Mouse (Mus musculus) midbrain, embryonic 10.5 days (tissue): ENCODE measurements around the gene Gm17359. TPM values are rescaled to one million over a fixed set of nuclear protein-coding genes. Genes with fewer than 3 reads are reported as not detected.
A peak's percentile ranks its signal among the peaks of the same experiment; 100 is the strongest.

ENCODE experiments used
- DNase-seq: peaks from one replicate; pipeline ENCODE4 v3.0.0-alpha.2; 2017; ENCODE audit warnings: low spot score
- H3K27ac ChIP-seq: fragments of 300-500 bp; sonication (generic); replicated peaks from 2 replicates; pipeline ENCODE4 v1.5.1; 2016; ENCODE audit warnings: mild to moderate bottlenecking
- H3K27me3 ChIP-seq: fragments of 300-500 bp; sonication (generic); 2 replicates; pipeline ENCODE4 v1.6.1; 2016; ENCODE audit warnings: low read depth, mild to moderate bottlenecking; ENCODE audit not compliant: poor library complexity, severe bottlenecking
- H3K36me3 ChIP-seq: fragments of 300-500 bp; sonication (generic); 2 replicates; pipeline ENCODE4 v1.6.1; 2016; ENCODE audit warnings: mild to moderate bottlenecking, moderate library complexity
- H3K4me1 ChIP-seq: fragments of 300-500 bp; sonication (generic); 2 replicates; pipeline ENCODE4 v1.6.1; 2016
- H3K4me3 ChIP-seq: fragments of 300-500 bp; sonication (generic); 2 replicates; pipeline ENCODE4 v1.5.1; 2016; ENCODE audit warnings: mild to moderate bottlenecking, moderate library complexity
- H3K9me3 ChIP-seq: fragments of 300-500 bp; sonication (generic); replicated peaks from 2 replicates; pipeline ENCODE4 v1.6.1; 2016; ENCODE audit warnings: mild to moderate bottlenecking
- WGBS: fragments of 180-500 bp; shearing (Covaris S2); methylation state at CpG from one replicate; pipeline ENCODE4 v1.1.7; 2016; 5-methylcytosine and 5-hydroxymethylcytosine counted together
- polyA plus RNA-seq: library from polyadenylated mRNA; unstranded; fragments of >200 nt; fragmentation: Nextera tagmentation; extraction: Ambion mirVana; gene quantifications from 2 replicates; pipeline ENCODE4 v1.2.1, GENCODE M21; 2016

Gene Gm17359
- polyA plus RNA-seq, 1 experiment from 2014 or later: 0.14 TPM

DNA sequence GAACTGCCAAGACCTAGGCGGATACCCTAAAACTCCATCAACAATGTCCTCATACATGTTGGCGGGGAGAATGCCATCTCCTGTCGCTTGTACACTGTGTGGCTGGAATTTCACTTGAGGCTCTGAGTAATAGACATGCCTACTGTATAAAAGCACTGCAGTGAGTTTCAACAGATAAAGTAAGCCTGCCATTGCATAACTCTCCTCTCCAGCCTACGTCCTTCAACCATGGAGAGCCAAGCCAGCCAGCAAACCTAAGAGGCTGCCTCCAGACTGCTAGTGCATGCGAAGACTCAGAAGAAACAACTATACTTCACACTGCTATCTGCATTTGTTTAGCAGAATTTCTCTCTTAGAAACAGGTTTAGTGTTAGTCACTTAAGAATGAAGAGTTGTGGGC, 135.9 kb downstream of the Gm17359 start:
- no peak overlapping the region for H3K4me3 ChIP-seq
- H3K36me3 ChIP-seq: peaks cover 34% of the 10 kb centered on the region
- no peaks in the 10 kb centered on the region for H3K27me3 ChIP-seq
- no peaks in the 10 kb centered on the region for H3K9me3 ChIP-seq
- WGBS: 95% methylated on average over 5 of the region's 5 CpGs
- peaks cover 15% of the 10 kb centered on the region for H3K4me1 ChIP-seq
- no peak overlapping the region for H3K27ac ChIP-seq
- no peak for DNase-seq

DNA sequence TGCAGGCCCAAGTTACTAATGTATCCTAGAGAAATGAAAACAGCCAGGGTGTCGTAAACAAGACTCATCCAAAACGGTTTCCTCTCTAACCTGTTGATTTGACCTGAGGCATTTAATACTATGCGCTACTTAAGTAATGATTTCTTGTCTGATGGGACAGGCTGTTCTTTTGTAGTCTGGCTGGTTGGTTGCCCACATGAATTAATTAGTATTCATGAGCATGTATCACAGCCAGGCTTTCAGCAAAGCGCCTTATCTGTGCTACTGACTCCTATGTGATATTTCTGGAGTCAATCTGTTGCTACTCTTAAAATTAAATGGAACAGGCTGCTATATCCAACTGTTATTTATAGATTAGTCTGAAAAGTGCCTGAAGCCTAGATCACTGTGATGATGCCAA, 138.4 kb downstream of the Gm17359 start:
- H3K27me3 ChIP-seq: no peaks in the 10 kb centered on the region
- no peak overlapping the region for H3K4me3 ChIP-seq
- no peak for DNase-seq
- no peak overlapping the region for H3K27ac ChIP-seq
- WGBS: 86% methylated on average over 4 of the region's 4 CpGs
- no peaks in the 10 kb centered on the region for H3K9me3 ChIP-seq
- H3K36me3 ChIP-seq: peaks cover 40% of the 10 kb centered on the region
- peaks cover 15% of the 10 kb centered on the region for H3K4me1 ChIP-seq

DNA sequence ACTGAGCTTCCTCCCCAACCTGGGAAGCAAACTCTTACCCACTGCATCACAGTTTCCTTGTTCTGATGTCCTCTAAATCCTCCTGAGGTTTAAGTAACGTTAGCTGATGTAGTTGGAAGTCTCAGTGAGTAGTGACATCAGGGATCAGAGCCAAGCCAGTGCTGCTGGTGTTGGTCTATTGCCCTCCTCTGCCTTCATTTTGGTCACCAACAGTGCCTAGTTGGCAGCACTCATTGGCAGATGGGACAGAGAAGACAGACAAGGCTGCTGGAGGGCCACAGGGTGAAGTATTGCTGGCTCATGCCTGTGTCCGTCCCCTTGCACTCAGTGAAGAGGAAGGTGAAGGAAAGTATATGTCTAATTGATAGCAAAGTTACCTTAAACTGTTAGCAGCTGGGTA, 139.5 kb downstream of the Gm17359 start:
- Histone ChIP-seq H3K36me3 (peaks cover 51% of the 10 kb centered on the region), H3K4me1 (peaks cover 15% of the 10 kb centered on the region), H3K4me3 (no peak overlapping the region), H3K27ac (0 out of 2 replicates have a peak overlapping the region, but pooled peaks have one; percentile 6), H3K27me3 (no peaks in the 10 kb centered on the region), H3K9me3 (no peaks in the 10 kb centered on the region)
- WGBS: 89% methylated on average over 2 of the region's 2 CpGs
- DNase-seq: no peak

DNA sequence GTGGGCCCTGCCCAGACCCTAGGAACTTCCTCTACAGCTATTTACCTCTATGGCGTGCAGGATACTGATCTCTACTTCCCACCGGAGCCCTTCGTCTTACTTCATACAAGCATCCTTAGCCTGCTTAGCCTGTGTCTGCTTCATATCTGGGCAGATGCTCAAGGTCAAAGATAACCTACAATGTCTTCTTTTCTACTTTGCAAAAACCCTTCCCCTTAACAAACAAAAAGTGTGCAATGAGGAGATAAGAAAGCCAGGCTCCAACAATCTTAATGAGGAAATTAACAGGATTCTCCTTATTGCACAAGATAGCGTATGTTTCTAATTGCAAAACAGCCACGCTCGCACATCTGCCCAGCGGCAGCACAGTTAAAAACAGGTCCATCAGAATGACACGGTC, 141.9 kb downstream of the Gm17359 start:
- Histone ChIP-seq H3K9me3 (0 out of 2 replicates have a peak, but pooled peaks cover 4% of the 10 kb centered on the region), H3K4me3 (no peak overlapping the region), H3K4me1 (peaks cover 15% of the 10 kb centered on the region), H3K36me3 (peaks cover 66% of the 10 kb centered on the region), H3K27ac (no peak overlapping the region), H3K27me3 (no peaks in the 10 kb centered on the region)
- 95% methylated on average over 8 of the region's 8 CpGs for WGBS
- no peak for DNase-seq

DNA sequence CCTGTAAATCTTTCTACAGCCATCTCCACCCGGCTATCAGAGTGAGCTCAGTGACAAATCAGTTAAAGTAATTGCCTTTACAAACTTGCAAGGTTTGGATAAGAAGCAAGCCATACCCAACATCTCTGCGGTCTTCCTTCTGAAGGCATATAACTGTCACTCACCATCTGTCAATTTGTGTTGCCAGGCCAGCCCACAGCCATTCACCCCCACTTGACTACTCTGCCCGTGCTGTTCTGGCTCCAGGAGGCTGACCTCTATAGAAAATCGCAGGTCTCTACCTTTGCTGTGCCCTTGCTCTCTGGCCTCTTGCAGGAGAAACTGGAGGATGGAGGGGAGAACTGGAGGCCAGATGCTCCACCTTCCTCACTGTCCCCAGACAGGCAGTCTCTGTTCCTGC, 142.4 kb downstream of the Gm17359 start:
- H3K4me1 ChIP-seq: peaks cover 10% of the 10 kb centered on the region; the same call in 1 of the 2 replicates
- DNase-seq: no peak
- H3K27me3 ChIP-seq: no peaks in the 10 kb centered on the region
- peaks cover 71% of the 10 kb centered on the region for H3K36me3 ChIP-seq
- no peak overlapping the region for H3K27ac ChIP-seq
- 0 out of 2 replicates have a peak, but pooled peaks cover 4% of the 10 kb centered on the region for H3K9me3 ChIP-seq
- WGBS: 90% methylated on average over 4 of the region's 4 CpGs
- H3K4me3 ChIP-seq: no peak overlapping the region

DNA sequence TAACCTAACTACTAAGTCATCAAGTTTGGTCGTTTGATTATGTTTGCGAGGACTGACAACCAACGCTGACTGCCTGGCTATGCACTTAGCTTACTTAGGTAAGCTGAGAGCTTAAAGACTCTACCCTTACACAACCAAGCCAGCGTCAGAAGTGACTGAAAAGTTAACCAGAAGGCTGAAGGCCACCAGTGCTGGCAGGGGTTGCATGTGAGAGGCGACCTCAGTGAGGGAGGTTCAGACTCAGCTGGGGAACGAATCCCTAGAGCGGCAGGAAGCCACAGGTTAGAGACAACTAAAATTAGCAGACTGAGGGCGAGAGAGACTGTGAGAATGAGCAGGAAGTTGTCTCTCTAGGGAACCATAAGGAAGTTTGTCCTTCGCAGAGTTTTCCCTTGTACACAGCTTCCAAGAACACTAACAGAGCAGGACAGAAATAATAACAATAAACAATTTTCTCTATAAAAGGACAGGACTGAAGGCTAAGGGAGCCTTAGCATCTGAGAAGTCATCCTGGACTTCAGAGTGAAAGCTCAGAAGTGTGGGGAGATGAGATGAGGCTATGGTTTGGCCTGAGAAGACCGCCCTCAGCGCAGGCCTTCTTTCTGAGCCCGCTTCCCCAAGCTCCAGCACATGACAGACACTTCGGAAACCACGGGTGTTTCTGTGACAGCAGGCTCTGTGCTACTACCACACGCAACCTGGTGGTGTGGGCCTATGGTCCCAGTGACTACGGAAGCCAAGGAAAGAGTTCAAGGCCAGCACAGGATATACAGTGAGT, 148.0 kb downstream of the Gm17359 start:
- no peak overlapping the region for H3K4me3 ChIP-seq
- H3K27me3 ChIP-seq: no peaks in the 10 kb centered on the region
- no peak overlapping the region for H3K27ac ChIP-seq
- WGBS: 92% methylated on average over 16 of the region's 16 CpGs
- H3K36me3 ChIP-seq: peaks cover 87% of the 10 kb centered on the region
- H3K9me3 ChIP-seq: 0 out of 2 replicates have a peak, but pooled peaks cover 4% of the 10 kb centered on the region
- H3K4me1 ChIP-seq: no peaks in the 10 kb centered on the region
- no peak for DNase-seq

DNA sequence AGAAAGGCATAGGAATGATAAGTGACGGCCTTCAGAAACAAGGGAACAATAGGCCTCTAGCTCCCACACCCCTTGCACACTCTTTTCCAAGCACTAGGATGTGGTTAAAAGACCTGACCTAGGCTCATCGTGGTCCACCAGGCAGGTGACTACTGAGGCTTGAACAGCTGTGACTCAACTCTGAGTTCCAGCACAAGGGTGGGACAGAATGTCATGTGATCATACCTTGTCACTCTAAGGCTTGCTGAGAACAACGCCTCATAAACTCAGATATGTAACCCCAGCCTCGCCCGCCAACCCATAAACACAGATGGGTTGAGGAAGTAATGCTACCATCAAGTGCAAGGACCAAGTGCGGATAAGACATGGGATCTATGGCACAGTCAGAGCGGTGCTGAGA, 151.6 kb downstream of the Gm17359 start:
- Histone ChIP-seq H3K4me1 (no peaks in the 10 kb centered on the region), H3K36me3 (peaks cover 88% of the 10 kb centered on the region), H3K27me3 (no peaks in the 10 kb centered on the region), H3K4me3 (no peak overlapping the region), H3K27ac (no peak overlapping the region), H3K9me3 (0 out of 2 replicates have a peak, but pooled peaks cover 4% of the 10 kb centered on the region)
- WGBS: 98% methylated on average over 7 of the region's 7 CpGs
- DNase-seq: no peak

DNA sequence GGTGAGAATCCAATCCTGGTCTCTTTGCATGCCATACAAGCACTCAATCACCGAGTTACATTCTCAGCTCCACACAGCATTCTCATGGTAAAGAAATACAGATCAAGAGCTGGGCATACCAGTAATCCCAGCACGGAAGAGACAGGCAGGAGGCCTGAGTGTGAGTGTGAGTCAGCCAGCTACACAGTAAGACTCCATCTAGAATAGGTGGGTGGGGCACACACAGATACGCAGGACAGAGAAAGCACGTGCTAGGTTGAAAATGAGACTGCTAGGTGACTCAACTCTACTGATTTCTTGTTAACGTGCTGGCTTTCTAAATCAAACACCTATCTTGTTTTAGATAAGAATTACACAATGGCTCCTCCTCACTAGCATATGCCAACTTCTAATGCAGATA, 153.6 kb downstream of the Gm17359 start:
- Histone ChIP-seq H3K4me3 (no peak overlapping the region), H3K27me3 (no peaks in the 10 kb centered on the region), H3K9me3 (no peaks in the 10 kb centered on the region), H3K4me1 (no peaks in the 10 kb centered on the region), H3K27ac (no peak overlapping the region), H3K36me3 (peaks cover 81% of the 10 kb centered on the region)
- no peak for DNase-seq
- 93% methylated on average over 5 of the region's 5 CpGs for whole genome bisulfite sequencing

DNA sequence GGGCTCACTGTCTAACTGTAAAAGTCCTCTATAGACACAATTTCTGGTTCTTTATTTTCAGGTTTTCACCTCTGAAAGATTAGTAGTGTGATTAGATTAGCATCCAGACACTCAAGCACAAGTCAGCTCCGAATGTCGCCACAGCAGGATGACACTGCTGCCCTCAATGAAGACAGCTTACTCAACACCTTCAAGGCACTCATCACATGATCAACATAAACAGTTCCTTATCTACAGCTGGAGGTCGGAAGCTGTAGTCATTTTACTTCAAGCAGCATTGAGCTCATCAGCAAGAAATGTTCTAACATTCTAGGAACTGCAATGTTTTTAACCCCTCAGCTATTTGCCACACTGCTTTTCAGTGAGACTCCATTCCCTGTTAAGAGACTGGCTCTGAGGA, 155.2 kb downstream of the Gm17359 start:
- Histone ChIP-seq H3K4me1 (no peaks in the 10 kb centered on the region), H3K9me3 (no peaks in the 10 kb centered on the region), H3K4me3 (no peak overlapping the region), H3K27me3 (no peaks in the 10 kb centered on the region), H3K27ac (no peak overlapping the region), H3K36me3 (peaks cover 69% of the 10 kb centered on the region)
- no peak for DNase-seq
- WGBS: 85% methylated on average over 3 of the region's 3 CpGs

DNA sequence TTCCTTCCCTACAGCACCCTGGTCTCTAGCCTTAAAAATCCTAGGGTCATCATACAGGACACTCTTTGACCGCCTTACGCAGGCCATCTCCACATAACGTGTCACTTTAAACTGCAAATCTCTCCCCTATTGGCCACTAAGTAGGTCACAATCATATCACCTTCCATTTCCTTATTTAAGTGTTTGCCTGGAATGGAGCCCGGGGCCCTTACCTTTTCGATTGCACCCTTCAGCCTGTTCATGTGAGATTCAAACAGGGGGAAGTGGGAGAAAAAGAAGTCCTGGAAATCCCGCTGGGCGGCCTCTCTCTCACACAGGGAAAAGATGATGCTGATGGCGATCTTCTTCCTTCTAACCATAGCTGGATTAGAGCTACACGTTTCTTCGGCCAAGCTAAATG, 156.6 kb downstream of the Gm17359 start:
- no peak for DNase-seq
- Histone ChIP-seq H3K4me3 (no peak overlapping the region), H3K27ac (no peak overlapping the region), H3K36me3 (peaks cover 63% of the 10 kb centered on the region), H3K9me3 (no peaks in the 10 kb centered on the region), H3K4me1 (no peaks in the 10 kb centered on the region), H3K27me3 (no peaks in the 10 kb centered on the region)
- WGBS: 96% methylated on average over 10 of the region's 10 CpGs

DNA sequence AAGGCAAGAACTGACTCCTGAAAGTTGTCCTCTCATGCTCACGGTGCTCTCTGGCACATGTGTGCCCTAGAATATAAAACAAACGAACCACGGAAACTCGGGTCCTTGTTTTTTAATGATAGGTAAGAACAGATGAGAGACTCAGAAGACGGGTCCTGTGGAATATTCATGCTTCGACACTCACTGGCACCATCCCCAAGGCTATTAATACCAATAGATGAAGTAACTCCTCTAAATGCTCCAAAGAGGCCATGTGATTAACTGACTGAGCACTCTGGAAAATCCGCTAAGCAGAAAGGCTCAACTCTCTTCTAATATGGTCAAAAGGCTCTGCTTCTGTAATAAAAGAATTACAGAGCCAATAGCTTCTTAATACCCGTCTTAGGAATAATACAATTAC, 157.6 kb downstream of the Gm17359 start:
- Histone ChIP-seq H3K36me3 (peaks cover 60% of the 10 kb centered on the region), H3K27me3 (no peaks in the 10 kb centered on the region), H3K4me3 (no peak overlapping the region), H3K27ac (no peak overlapping the region), H3K4me1 (no peaks in the 10 kb centered on the region), H3K9me3 (no peaks in the 10 kb centered on the region)
- DNase-seq: no peak
- WGBS: 90% methylated on average over 8 of the region's 8 CpGs

DNA sequence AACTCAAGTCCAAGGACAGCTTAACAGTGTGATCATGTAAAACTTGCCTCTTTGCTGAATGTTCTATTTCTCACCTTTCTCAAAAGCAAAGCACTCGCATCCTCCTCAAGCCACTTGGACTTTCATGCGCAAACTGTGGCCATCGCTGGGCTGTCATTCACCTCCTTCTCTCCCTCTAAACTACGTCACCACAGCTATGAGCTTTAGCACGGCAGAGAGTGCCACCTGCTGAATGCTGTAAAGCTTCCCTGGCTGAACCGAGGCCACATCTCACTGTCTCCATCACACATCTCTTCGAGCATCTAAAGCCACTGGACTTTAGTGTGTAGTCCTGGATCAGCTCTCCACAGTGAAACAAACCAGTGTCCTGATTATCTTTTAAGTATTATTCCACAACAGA, 158.7 kb downstream of the Gm17359 start:
- no peaks in the 10 kb centered on the region for H3K27me3 ChIP-seq
- H3K27ac ChIP-seq: no peak overlapping the region
- H3K9me3 ChIP-seq: no peaks in the 10 kb centered on the region
- no peak overlapping the region for H3K4me3 ChIP-seq
- no peak for DNase-seq
- peaks cover 66% of the 10 kb centered on the region for H3K36me3 ChIP-seq
- peaks cover 6% of the 10 kb centered on the region; the same call in 1 of the 2 replicates for H3K4me1 ChIP-seq
- 85% methylated on average over 7 of the region's 7 CpGs for WGBS

DNA sequence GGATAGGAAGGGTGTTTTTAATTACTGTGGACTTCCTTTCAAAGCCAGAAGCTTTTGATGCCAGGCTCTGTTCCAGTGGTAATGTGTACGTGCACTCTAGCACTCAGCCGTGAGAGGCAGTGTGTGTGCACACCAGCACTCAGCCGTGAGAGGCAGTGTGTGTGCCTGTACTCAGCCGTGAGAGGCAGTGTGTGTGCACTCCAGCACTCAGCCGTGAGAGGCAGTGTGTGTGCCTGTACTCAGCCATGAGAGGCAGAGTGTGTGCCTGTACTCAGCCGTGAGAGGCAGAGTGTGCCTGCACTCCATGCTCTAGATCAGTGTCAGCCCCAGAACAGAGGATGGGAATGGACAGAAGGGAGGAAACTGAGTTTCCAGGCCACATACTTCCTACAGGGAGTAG, 160.2 kb downstream of the Gm17359 start:
- H3K27me3 ChIP-seq: no peaks in the 10 kb centered on the region
- H3K27ac ChIP-seq: no peak overlapping the region
- peaks cover 12% of the 10 kb centered on the region; the same call in 1 of the 2 replicates for H3K4me1 ChIP-seq
- no peak for DNase-seq
- H3K9me3 ChIP-seq: no peaks in the 10 kb centered on the region
- WGBS: 88% methylated on average over 6 of the region's 6 CpGs
- H3K36me3 ChIP-seq: peaks cover 64% of the 10 kb centered on the region
- H3K4me3 ChIP-seq: no peak overlapping the region
